Mouse (Mus musculus) adrenal gland, postnatal 10 days (tissue): ENCODE results near the gene Trim14. TPM values are rescaled to one million over a fixed set of nuclear protein-coding genes. Genes with fewer than 3 reads are reported as not detected.

Experiments used
- DNase-seq: peaks from one replicate; pipeline ENCODE4 v3.0.0; 2021; ENCODE audit warnings: mixed read lengths
- total RNA-seq, 2 experiments: library from RNA; stranded (reverse); gene quantifications; 2 replicates each; pipeline ENCODE4 v1.2.3; 2021

Gene Trim14
- total RNA-seq, 2 experiments from 2014 or later = 5.1 to 8.7 TPM

DNA sequence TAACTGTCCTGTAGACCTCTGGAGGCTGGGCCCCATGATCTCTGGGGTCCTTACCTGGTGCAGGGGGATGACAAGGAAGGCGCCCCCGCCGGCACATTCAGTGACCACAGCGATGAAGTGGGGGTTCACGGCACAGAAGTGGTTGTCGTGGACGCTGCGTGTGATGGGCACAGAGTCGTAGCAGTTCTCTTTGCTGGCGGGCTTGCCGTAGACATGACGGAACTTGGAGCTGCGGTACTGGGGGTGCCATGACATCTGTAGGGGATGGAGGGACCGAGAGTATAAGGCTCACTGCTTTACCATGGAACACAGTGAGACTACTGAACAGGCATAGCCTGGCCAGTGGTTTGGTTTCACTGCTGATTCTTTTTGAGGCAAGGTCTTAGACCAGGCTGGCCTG is 26.9 kb upstream of the Trim14 start:
- no peak for DNase-seq

GRCm38 (mm10) chr4:46562037-46562436 is 26.1 kb upstream of the Trim14 start:
- DNase-seq = no peak

- no peak for DNase-seq
These were observed 24.2 kb upstream of the Trim14 start for GRCm38 (mm10) chr4:46560069-46560705.

DNA sequence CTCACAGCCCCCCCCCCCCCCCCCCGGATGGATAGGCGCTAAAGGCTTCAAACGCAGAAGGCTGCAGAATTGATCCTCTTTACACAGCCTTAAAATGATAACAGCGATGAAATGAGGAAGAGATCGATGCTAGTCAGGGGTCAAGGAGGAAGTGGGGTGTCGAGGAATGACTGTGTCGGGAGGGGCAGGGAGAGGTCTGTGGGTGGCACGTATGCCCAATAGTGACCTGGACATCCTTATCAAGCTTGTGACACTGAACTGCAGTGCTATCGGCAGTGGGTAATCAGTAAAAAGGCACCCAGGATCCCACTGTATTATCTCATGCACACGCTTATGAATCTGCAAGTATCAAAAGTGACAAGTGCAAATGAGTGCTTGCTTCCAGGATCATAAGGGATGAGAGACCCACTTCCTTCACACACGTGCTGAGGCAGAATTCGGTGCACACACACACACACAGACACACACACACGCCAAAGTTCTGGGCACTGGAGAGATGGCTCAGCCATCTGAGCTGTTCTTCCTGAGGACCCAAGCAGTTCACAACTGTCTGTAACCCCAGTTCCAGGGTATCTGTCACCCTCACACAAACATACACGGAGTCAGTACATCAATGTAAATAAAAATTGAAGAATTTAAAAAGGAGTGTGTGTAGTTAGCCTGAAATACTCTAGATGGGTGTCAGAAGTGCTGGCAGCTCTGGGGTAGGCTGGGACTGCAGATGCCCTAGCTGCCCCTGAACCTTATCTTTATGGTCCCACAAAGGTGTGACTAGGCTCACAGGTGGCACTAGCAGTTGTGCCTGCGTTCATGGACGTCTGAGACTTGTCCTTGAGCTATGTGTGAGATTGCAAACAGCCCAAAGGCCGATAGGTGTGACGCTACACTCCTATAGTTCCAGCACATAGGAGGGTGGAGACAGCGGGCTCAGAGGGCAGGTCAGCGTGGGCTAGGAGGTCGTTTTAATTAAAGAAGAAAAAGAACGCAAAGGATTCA is 23.0 kb upstream of the Trim14 start:
- DNase-seq = no peak

DNA sequence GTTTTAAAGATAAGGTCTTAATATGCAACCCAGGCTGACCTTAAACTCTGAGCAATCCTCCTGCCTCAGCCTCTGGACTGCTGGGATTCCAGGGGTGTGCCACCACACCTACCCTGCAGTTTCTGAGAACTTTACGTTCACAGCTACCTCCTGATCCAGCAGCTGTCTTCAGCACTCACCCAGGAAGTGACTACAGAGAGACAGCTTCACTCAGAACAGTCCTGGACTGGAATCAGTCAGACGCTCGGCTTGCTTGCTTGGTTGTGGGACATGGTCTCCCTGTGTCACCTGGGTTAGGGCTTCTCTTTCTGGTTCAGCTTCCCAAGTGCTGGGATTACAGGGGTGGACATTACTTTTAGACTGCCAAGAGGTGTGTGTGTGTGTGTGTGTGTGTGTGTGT is 21.0 kb upstream of the Trim14 start:
- DNase-seq = no peak

- no peak for DNase-seq
These were observed 19.8 kb upstream of the Trim14 start for GRCm38 (mm10) chr4:46555762-46556161.

DNA sequence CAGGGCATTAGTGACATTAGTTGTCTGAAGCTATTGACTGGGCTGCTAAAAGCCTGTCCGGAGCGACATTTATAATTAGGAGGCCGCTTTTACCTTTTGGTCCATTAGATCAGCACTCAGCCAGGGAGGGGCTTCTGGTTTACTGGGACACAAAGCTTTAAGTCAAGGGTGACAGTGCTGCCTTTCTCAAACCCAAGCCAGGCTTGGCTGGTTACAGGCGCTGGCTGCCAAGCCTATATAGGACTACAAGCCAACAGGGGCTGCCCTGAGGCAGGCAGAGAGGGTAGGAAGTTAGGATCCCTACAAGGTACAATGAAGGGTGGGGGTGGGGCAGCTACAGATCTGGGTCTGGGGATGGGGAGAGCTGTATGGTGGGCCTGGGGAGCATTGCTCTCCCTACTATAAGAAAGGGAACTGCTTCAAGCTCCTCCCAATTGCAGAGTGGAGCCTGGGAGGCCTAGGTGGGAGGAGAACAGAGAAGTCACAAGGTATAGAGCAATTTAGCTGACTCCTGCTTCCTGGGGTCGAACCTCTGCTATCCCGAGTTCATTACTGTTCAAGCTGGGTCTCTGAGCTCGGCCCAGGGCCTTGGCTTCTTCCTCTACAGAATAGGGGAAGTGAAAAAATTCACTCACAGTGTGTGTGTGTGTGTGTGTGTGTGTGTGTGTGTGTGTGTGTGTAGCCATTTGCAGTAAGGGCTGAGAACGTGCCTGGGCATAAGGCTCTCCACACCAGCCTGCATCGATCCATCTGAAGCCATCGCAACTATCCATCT is 18.5 kb upstream of the Trim14 start:
- DNase-seq = no peak

- peak; percentile 69 for DNase-seq
These were observed 17.9 kb upstream of the Trim14 start for GRCm38 (mm10) chr4:46553864-46554263.

GRCm38 (mm10) chr4:46550406-46550805 is 14.5 kb upstream of the Trim14 start:
- DNase-seq = no peak

DNA sequence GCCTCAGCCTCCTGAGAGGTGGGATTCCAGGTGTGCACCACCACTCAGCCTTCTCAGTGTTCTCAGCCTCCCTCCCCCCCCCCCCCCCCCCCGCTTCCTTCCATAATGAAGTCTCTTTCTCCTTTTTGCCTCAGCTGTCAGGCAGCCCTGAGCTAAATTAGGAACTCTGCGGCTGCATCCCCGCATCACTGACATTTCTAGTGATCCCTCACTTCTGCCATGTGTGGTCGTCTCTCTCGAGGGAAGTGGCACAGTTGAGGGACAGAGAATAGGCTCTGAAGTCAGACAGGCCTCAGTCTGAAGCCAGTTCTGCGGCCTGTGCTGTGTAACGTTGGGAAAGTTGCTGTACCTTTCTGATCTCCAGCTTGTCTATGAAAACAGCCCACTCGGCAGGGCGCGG is 14.0 kb upstream of the Trim14 start:
- DNase-seq = no peak

DNA sequence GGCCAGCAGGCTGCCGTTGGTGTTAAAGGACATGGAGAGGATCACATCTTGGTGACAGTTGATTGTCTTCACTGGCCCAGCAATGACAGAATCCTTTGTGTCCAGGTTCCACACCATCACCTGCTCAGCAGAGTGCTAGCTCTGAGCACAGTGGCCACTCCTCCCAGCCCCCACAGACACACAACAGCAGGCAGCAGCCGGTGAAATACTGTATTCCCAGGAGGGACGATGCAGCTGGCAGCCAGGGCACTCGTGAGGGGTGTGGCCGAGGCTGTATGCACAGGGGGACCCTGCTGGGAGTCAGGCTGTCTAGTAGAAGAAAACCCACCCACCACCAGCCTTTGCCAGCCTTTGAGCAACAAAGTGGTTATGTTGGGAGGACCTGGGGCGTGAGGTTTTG is 10.8 kb upstream of the Trim14 start:
- DNase-seq = no peak

GRCm38 (mm10) chr4:46545498-46545897 is 9.6 kb upstream of the Trim14 start:
- DNase-seq = no peak

DNA sequence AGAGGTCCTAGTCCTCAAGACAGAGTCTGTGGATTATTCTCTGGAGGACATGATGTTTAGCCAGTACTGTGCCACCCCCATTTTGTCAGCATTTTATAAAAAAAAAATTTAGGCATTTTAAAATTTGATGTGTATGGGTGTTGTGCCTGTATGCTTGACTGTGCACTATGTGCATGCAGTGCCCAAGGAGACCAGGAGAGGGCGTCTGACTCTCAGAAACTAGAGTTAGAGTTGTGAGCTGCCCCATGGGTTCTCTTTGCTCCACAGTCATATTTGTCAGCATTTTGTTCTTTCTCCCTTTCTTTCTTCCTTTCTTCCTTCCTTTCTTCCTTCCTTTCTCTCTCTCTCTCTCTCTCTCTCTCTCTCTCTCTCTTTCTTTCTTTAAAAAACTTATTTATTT is 8.4 kb upstream of the Trim14 start:
- peak; percentile 38 for DNase-seq

GRCm38 (mm10) chr4:46543366-46544050 is 7.6 kb upstream of the Trim14 start:
- peak; percentile 15 for DNase-seq

DNA sequence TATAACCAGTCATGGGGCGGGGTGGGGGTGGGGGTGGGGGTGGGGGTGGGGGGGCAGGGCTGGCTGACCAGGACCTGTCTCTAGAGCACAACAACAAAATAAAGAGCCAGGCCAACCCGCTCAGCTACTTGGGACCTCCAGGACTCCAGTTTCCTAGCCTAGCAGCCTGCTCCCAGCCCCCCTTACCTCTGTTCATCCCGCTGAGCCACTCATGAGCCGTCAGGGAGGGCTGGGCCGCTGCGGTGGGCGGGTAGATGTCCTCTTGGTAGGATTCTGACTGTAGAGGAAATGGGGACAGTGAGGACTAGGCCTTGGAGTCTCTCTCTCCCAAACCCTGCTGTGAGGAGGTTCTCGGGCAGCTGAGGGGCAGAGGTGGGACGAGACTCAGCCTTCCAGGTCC is 5.8 kb upstream of the Trim14 start:
- DNase-seq = no peak

- no peak for DNase-seq
These were observed 3.2 kb upstream of the Trim14 start for GRCm38 (mm10) chr4:46539167-46539566.

GRCm38 (mm10) chr4:46535094-46535830 is 679 bp downstream of the Trim14 start:
- DNase-seq = peak; percentile 20

- DNase-seq = peak; percentile 19
These were observed 1.8 kb downstream of the Trim14 start for GRCm38 (mm10) chr4:46533934-46534720.

DNA sequence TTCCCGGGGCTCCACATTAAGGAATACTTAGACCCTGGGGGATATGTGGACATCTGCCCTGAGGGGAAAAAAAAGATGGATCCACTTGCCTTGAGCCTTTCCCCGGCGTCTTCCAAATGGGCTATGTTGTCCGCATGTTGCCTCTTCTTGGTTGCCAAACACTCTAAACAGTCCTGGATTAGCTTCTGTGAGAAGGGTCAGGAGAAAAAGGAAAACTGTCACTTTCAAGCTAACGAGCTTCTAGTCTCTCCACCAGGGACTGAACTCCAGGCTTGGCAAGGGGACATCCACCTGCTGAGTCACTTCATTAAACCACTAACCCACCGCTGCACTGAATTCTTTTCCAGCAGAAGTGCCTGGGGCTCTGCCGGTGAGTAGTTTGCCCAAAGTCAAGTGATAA is 3.0 kb downstream of the Trim14 start:
- DNase-seq = no peak

GRCm38 (mm10) chr4:46532511-46532910 is 3.4 kb downstream of the Trim14 start:
- DNase-seq = no peak

GRCm38 (mm10) chr4:46529722-46530121 is 6.2 kb downstream of the Trim14 start:
- DNase-seq = no peak
